Mouse (Mus musculus): ENCODE measurements around the gene Bcat2. TPM values are rescaled to one million over a fixed set of nuclear protein-coding genes. Genes with fewer than 3 reads are reported as not detected.

The Bcat2 gene
- polyA plus RNA-seq, 2 experiments from 2014 or later: 46.4 to 77.9 TPM

- ATAC-seq: no peak
Observed at GRCm38 (mm10) chr7:45587631-45588592, 18.0 kb downstream of the Bcat2 start.

GRCm38 (mm10) chr7:45589173-45589572 is 19.2 kb downstream of the Bcat2 start:
- peak; percentile 60 for ATAC-seq

GRCm38 (mm10) chr7:45589898-45590297 is 19.9 kb downstream of the Bcat2 start:
- no peak for ATAC-seq

- no peak for ATAC-seq
Observed at GRCm38 (mm10) chr7:45590874-45591273, 20.9 kb downstream of the Bcat2 start.

- peak; percentile 63 for ATAC-seq
Observed at GRCm38 (mm10) chr7:45591880-45592279, 21.9 kb downstream of the Bcat2 start.

- peak; percentile 59 for ATAC-seq
Observed at GRCm38 (mm10) chr7:45593118-45593815, 23.3 kb downstream of the Bcat2 start.

GRCm38 (mm10) chr7:45595176-45595575 is 25.2 kb downstream of the Bcat2 start:
- ATAC-seq: no peak

GRCm38 (mm10) chr7:45596107-45596506 is 26.2 kb downstream of the Bcat2 start:
- no peak for ATAC-seq

- ATAC-seq: no peak
Observed at GRCm38 (mm10) chr7:45597013-45597412, 27.1 kb downstream of the Bcat2 start.

GRCm38 (mm10) chr7:45597527-45597926 is 27.6 kb downstream of the Bcat2 start:
- ATAC-seq: no peak

GRCm38 (mm10) chr7:45598960-45599879 is 29.3 kb downstream of the Bcat2 start:
- ATAC-seq: no peak

GRCm38 (mm10) chr7:45605704-45606289 is 35.8 kb downstream of the Bcat2 start:
- ATAC-seq: no peak

GRCm38 (mm10) chr7:45609511-45609910 is 39.6 kb downstream of the Bcat2 start:
- ATAC-seq: no peak

- ATAC-seq: no peak
Observed at GRCm38 (mm10) chr7:45616277-45616676, 46.3 kb downstream of the Bcat2 start.

- no peak for ATAC-seq
Observed at GRCm38 (mm10) chr7:45617042-45617695, 47.2 kb downstream of the Bcat2 start, which contains the start of gene Fut1. TSS of gene Fut1 (plus strand) at chr7:45617289.

- no peak for ATAC-seq
Observed at GRCm38 (mm10) chr7:45618316-45618715, 48.4 kb downstream of the Bcat2 start.

- no peak for ATAC-seq
Observed at GRCm38 (mm10) chr7:45619592-45619991, 49.6 kb downstream of the Bcat2 start.

GRCm38 (mm10) chr7:45621443-45621842 is 51.5 kb downstream of the Bcat2 start, which contains the start of gene Izumo1:
TSS of gene Izumo1 (plus strand) at chr7:45621811.
- no peak for ATAC-seq

- ATAC-seq: no peak
Observed at GRCm38 (mm10) chr7:45623507-45623906, 53.6 kb downstream of the Bcat2 start.

- ATAC-seq: no peak
Observed at GRCm38 (mm10) chr7:45624718-45625117, 54.8 kb downstream of the Bcat2 start.

GRCm38 (mm10) chr7:45625481-45625880 is 55.5 kb downstream of the Bcat2 start:
- ATAC-seq: no peak

All from CD4-positive, CD25-positive, alpha-beta regulatory T cell, adult 4 months (primary cell).